Mouse (Mus musculus) erythroid progenitor cell, adult 5-6 weeks (primary cell): ENCODE measurements around the gene Ephb3. TPM values are rescaled to one million over a fixed set of nuclear protein-coding genes. Genes with fewer than 3 reads are reported as not detected.

Source experiments
- ATAC-seq: replicated peaks from 2 replicates; pipeline ENCODE4 v1.8.0; 2016; ENCODE audit warnings: moderate number of reproducible peaks, mild to moderate bottlenecking, moderate TSS enrichment, inconsistent platforms; ENCODE audit not compliant: poor library complexity, low FRiP score, severe bottlenecking
- total RNA-seq, 2 experiments: library from RNA; stranded (forward) in 1 of 2; stranded (reverse) in 1 of 2; fragments of 150-400 nt in 1 of 2; fragments of 186-747, 209-891 nt in 1 of 2; gene quantifications; 2 replicates each; pipeline versions ENCODE4 v1.2.3 to v1.2.4; 2015 to 2017; ENCODE audit warnings: low replicate concordance in 2 of 2

Ephb3 gene
- total RNA-seq, 2 experiments from 2014 or later: not detected

GRCm38 (mm10) chr16:21244803-21245202 lies 40.2 kb downstream of the Ephb3 start:
- no peak for ATAC-seq

- no peak for ATAC-seq
Measured at GRCm38 (mm10) chr16:21245387-21245786, 40.8 kb downstream of the Ephb3 start.

GRCm38 (mm10) chr16:21245931-21246390 lies 41.4 kb downstream of the Ephb3 start:
- ATAC-seq: no peak

GRCm38 (mm10) chr16:21246391-21247036 lies 42.0 kb downstream of the Ephb3 start:
- no peak for ATAC-seq

GRCm38 (mm10) chr16:21247037-21247432 lies 42.5 kb downstream of the Ephb3 start:
- ATAC-seq: no peak

GRCm38 (mm10) chr16:21247871-21248712 lies 43.5 kb downstream of the Ephb3 start:
- no peak for ATAC-seq

GRCm38 (mm10) chr16:21248713-21249531 lies 44.4 kb downstream of the Ephb3 start:
- no peak for ATAC-seq

- no peak for ATAC-seq
Measured at GRCm38 (mm10) chr16:21252401-21252955, 47.9 kb downstream of the Ephb3 start.

- no peak for ATAC-seq
Measured at GRCm38 (mm10) chr16:21255574-21256304, 51.2 kb downstream of the Ephb3 start.

GRCm38 (mm10) chr16:21256514-21257305 lies 52.2 kb downstream of the Ephb3 start:
- ATAC-seq: no peak

- ATAC-seq: no peak
Measured at GRCm38 (mm10) chr16:21265417-21265816, 60.9 kb downstream of the Ephb3 start.

GRCm38 (mm10) chr16:21269775-21270174 lies 65.2 kb downstream of the Ephb3 start:
- ATAC-seq: no peak

GRCm38 (mm10) chr16:21271773-21272247 lies 67.3 kb downstream of the Ephb3 start:
- ATAC-seq: no peak

GRCm38 (mm10) chr16:21272748-21273147 lies 68.2 kb downstream of the Ephb3 start:
- no peak for ATAC-seq
